Mouse (Mus musculus) embryo, embryonic 10 days (tissue): Measurements from ENCODE around the gene Myct1.

ENCODE experiments used
- DNase-seq: peaks from one replicate; pipeline ENCODE4 v3.0.0-alpha.2; 2015; ENCODE audit warnings: low spot score

The Myct1 gene

DNA sequence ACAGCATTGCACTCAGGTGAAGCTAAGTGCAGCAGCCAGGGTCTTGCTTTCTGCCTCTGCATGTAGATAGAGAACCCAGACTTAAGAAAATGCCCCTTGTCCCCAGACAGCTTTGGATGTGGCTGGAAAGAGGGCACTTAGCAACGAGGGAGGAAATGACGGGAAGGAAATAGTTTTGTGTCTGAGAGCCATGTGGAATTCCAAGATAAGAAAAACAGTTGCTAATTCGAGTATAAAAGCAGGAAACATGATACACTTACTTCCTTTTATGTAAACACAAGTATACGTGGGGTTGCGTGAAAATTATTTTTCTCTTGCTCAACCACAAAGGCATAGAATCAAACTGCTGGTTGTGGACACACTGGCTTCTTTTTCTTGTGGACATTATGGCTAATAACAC lies at the start of gene Myct1:
TSS of gene Myct1 (plus strand) at position 312 of the 400 bp plus-strand sequence.
- DNase-seq = peak; percentile 18

DNA sequence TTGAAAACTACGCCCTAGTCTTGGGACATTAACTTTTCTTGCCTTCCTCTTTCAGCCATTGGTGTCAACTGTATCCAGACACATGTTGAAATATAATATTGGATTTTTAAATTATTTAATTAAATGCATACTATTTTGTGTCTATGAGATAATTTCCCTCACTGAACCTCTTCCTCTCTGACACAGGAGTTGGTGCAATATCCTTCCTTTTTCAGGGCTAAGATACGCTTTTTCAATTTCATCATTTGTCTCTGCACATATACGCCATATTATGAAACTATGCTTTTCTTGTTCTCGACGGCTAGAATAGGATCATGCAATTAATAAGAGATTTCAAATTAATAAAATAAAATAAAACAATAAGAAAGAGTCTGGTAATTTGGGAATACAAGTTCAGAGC lies 47.1 kb upstream of the Myct1 start:
- no peak for DNase-seq

DNA sequence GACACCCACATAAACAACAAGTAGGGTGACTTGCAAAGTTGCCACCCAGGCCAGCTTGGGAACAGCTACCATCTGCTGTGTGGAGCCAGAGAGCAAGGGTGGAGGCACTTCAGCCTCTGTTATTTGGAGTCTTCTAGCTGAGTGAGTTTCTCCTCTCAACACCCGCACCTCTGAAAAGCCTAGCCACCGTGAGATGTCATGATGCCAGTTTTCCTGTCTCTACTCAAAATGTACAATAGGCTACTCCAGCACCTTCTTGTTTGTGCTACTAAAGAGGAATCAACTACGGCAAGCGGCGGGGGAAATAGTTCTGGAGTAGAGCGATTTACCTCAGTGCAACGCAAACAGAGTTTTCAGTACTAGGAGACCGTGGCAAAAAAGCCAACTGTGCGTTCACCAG lies 45.8 kb upstream of the Myct1 start:
- DNase-seq = no peak

DNA sequence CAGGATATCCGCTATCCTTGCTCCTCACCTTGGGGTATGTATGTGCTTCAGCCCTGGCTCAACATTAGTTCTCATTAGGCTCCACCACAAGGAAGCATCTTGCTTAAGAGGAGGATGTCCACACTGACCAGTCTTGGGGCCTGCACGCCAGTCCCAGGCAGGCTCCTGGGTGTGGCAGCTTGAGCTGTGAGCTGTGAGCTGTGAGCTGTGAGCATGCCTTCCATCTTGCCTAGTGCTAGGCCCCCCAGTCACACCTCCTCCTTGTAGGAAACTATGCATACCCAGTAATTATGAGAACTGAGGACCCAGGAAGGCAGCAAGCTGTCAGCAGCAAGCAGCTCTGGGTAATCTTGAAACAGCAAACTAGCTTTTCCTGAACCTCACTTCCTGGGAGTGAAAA lies 44.9 kb upstream of the Myct1 start:
- no peak for DNase-seq

DNA sequence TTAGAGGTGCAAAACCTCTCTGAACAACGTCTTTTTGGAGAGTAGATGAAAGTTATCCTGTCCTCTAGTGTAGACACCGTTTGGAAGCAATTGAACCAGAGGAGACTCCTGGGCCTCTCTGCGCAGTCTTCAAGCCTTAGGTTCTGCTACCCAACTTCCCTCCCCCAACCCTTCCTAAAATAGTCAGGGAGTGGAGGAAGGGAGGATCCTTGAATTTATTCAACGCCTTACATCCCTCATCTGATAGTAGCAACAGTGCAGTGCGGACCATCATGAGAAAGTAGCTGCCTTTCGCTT lies 43.8 kb upstream of the Myct1 start:
- no peak for DNase-seq

DNA sequence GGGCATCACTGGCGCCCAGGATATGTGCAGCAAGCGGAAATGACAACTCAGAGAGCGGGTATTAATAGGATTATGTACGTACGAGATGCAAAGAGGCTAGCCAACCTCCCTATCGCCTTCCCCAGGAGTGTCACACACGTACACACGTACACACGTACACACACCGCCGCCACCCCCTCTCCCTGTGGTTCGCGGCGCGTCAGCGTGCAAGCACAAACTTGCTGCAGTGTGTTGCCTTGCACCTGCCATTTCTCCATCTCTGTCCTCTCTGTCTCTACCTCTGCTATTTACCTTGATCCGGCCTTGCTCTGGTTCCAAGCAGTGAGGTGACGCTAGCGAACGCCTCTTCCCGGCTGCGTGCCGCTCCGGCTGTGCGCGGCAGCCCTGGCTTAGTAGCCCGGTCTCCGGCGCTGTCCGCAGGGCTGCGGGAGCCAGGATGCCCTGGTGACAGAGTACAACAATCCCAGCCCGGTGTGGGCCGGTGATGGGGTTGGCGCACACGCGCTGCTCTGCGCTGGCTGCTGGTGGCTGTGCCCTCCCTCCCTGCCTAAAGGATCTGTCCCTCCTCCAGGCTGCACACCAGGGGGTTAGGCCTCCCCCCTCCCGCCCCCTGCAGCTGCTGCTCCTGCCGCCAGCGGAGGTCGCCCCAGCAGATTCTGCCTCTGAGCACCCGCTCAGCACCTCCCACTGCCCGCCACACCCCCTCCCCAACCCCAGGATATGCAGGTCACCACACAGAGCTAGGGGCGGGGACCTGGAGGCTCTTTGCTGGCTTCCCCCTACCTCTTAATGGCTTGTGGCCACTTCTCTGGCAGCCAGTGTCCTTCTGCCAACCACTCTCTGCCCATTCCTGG lies 43.2 kb upstream of the Myct1 start:
- DNase-seq = peak; percentile 60

DNA sequence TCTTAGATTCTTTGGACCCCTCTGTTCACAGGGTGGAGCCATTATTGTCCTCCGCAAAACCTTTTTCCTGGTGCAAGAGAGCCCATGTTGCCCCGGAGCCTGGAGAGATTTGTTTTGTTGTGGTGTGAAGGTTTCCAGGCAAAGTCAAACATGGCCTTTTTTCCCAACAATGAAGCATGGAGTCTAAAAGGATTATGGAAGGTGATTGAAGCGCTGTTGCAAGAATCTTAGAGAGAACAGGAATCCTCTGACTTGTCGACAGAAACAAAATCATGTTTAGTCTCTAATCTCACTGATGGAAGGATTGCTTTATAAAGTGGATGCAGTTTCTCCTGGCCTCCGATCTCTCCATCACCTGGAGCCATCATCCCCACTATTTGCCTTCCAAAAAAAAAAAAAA lies 42.2 kb upstream of the Myct1 start, which contains the start of gene Syne1:
TSS of gene Syne1 (minus strand) at position 101 of the 400 bp plus-strand sequence.
- no peak for DNase-seq

DNA sequence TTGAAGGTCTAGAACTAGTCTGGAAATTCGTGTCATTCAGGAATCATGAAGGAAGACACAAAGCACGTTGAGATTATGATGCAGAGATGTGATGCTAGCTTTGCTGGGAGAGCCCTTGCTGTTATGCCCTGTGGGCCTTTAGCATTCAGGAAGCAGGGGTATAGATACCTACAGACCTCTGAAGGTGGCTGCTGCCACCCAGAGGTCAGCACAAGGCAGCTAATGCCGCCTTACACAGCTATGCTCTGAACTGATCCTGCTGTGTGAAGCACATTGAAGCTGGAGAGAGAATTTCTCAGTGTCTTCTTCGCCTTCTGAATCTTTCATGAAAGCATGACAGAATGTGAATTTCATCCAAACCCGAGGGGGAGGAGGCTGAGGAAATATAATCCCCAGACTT lies 38.6 kb upstream of the Myct1 start:
- peak; percentile 32 for DNase-seq

DNA sequence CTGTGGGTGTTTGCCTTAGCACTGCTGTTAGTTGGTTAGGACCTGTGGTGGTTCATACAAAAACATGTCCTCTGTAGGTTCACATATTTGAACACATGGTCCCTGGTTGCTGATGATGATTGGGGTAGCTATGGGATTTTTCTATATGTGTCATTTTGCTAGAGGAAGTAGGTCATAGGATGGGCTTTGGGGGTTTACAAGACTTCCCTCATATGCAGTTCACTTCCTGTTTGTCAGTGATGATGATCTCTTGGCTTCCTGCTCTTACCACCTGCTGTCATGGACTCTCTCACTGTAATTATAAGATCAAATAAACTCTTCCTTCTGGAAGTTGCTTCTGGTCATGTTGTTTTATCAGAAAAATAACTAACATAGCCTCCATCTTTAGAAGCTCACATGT lies 34.8 kb upstream of the Myct1 start:
- DNase-seq = no peak

DNA sequence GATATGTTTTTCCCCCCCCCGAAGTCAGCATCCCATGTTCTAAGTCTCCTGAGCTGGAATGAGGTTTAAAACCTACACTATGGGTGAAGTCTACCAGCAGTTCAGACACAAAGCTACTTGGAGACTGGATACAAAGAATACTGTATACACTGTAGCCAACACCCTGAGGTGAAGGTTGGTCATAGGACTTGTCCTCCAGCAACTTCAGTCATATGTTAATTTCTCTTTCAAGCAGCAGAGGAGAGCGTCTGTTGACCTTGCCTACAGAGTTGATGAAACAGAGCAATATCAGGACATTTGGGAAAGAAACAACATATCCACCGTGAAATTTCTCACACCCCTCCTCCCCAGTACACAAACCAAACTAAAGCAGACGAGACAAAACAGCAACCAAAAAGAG lies 33.0 kb upstream of the Myct1 start:
- no peak for DNase-seq

DNA sequence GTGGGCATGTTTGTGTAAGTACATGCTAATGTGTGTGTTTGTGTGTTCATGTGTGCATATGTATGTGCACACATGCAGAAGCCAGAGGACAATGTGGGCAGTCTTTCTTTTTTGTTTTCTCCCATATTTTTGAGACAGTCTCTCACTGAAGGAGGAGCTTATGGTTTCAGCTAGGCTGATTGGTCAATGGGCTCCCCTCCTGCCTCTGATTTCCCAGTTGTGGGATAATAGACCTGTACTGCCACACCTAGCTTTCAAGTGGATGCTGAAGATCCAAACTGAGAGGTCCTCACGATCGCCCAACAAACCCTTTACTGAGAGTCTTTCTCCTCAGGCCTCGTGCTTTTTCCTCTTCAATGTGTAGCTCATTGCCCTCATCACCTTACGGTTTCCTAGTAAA lies 31.9 kb upstream of the Myct1 start:
- DNase-seq = no peak

DNA sequence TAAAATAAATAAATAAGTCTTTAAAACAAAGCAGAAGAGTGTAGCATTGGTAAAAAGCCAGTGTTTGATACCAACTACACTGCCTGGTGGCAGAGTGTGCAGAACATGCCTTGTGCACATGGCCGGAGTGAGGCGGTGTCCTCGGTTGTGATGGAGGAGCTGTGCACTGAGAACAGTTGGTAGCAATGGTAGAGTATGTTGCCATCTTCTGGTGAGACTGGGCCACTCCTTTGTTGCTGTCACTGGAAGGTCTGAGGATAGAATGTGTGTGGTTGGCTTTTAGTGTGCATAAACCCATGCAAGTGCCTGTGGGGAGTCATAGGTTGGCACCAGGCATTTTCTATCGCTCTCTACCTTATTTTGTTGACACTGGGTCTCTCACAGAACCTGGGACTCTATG lies 24.6 kb upstream of the Myct1 start:
- DNase-seq = no peak

DNA sequence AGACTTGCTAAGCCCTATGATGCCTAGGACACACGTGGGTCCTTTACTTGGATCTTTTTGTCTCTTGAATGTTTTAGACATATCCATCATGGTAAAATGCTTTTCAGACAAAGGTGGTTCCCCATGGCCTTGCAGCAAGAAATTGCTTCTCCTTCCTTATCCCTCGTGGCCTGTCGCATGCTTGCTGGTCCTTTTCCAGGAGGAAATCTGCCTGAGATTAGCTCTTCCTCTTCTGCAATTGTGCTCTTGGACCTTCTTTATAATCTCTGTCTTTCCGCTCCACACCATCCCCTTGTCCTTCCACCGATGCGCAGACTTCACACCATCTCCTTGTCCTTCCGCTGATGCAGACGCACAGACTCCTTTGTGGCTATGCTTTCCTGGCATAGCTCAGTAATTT lies 23.5 kb upstream of the Myct1 start:
- no peak for DNase-seq

DNA sequence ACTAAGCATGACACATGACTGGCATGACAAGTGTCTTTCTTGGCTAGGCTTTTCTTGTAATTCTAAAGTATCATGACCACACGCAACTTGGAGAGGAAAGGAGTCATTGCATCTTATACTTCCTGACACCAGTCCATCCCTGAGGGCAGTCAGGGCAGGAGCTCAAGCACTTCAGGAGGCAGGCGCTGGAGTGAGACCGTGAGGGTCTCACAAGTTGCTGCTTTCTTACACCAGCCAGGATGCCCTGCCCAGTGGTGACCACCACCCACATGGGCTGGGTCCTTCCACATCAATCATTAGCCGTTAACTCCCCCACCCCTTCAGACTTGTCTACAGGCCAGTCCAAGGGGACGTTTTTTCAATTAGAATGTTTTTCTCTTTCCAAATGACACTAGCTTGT lies 22.2 kb upstream of the Myct1 start:
- no peak for DNase-seq

DNA sequence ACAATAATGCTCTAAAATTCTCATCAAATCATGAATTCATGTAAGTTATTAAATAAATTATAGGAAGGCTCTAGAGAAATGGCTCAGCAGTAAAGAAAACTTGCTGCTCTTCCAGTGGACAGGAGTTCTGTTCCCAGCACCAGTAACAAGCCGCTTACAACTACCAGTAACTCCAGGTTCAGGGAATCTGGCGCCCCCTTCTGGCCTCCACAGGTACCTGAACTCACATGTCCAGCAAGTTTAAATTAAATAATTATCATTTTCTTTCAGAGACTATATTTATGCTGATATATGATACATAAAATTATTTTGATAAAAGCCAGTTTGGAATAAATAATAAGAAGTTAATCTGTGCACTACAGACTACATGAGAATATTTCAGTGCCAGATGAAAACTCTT lies 20.2 kb upstream of the Myct1 start:
- DNase-seq = no peak

DNA sequence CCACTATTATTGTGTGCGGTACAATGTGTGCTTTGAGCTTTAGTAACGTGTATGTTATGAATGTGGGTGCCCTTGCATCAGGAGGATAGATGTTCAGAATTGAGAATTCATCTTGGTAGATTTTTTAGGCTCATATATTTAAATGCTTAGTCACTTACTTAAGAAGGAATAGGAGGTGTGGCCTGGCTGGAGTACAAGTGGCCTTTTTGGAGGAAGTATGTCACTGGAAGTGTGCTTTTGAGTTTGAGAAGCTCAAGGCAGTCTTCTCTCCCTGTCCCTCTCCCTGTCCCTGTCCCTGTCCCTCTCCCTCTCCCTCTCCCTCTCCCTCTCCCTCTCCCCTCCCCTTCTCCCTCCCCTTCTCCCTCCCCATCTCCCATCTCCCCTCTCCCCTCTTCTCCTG lies 2.5 kb upstream of the Myct1 start:
- DNase-seq = no peak

DNA sequence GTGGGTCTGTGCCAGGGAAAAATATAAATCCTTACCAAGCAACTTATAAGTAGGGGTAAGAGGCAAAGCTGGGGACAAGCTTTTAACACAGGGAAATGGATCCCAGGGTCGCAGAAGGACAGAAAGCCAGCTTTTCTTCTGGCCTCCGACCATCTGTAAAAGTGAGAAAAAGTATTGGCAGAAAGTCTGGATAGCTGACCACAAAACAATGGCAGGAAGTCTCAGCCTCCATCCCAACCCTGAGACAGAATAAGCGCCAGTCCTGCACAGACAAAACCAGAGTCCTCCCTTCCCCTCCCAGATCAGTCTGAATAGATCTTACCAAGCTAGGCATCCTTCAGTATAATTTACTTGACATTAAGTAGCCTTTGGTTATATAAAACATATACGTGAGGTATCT lies 1.6 kb upstream of the Myct1 start:
- no peak for DNase-seq

DNA sequence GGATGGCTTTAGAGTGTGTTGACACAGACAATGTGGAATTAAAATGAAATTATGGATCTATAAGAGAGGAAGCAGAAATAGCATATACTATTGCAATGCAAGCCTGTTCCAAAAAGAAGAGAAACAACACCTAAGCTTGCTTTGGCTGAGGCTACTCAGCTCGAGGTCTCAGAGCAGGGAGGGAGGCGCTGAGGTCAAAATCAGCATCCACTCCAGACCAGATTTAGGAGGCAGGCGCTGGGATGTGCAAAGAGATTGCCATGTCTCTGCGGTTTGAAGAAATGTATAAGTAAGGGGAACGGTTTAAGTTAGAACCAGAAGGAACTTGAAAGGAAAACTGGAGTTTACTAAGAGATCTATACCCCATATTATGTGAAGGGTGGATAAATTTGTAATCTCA lies 882 bp downstream of the Myct1 start:
- no peak for DNase-seq

DNA sequence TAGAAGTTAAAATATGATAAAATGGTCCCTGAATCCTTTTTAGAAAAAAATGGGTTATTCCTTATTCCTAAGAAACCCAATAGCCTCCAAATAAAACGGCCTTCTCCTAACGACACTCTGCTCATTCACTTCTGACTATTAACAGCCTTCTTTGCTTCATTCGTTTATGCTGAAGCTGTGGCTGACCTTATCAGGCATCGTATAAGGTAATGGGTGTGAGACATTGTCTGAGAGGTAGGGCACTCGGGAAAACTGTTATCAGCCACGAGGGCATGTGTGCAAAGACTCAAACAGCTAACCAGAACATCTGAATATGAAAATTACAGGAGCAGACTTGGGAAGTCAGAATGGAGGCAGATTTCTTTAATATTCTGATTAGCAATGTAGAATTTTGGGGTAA lies 3.0 kb downstream of the Myct1 start:
- DNase-seq = no peak

DNA sequence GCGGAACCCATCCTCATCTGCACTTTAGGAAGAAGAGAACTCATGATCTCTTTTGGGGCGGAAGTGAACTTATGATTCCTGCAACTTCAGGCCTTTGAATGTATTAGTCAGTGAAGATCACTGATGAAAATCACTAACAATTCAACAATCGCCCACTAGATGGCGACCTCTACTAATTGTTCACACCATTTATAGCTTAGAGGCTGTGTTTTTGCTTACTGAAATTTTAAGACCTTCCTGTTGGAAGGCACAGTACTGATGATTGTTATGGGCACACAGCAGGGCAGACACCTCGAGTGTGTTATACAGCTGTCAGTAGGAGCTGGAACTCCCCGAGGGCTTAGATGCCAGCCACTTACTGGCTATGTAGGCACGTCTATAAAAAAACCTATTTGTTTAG lies 6.5 kb downstream of the Myct1 start:
- DNase-seq = peak; percentile 71

DNA sequence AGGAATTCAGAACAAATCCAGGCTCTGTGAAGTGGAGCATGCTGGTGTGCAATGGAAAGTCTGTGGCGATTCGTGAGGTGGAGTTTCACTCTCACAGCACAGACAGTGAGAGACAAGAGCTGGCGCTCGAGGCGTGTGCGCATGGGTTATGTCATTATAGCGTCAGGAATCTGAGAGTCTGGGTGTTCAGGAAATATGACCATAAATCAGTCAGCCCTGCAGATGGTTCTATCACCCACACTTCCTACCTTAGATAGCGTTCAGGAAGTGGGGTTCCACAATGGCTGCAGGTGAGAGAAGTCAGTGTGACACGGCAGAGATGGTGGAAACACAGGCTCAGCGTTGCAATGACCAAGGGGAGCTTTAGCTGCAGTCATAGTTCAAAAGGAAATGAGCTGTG lies 9.9 kb downstream of the Myct1 start:
- DNase-seq = no peak

DNA sequence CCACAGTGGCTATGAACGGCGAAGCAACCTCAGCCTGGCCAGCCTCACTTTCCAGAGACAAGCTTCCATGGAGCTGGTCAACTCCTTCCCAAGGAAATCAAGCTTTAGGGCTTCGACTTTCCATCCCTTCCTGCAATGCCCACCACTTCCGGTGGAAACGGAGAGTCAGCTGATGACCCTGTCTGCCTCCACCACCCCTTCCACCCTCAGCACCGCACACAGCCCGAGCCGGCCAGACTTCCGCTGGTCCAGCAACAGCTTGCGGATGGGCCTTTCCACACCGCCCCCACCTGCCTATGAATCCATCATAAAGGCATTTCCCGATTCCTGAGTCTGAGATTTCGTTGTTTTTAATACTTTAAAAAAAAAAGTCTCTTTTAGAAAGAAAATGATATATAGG lies 10.8 kb downstream of the Myct1 start:
- DNase-seq = no peak

DNA sequence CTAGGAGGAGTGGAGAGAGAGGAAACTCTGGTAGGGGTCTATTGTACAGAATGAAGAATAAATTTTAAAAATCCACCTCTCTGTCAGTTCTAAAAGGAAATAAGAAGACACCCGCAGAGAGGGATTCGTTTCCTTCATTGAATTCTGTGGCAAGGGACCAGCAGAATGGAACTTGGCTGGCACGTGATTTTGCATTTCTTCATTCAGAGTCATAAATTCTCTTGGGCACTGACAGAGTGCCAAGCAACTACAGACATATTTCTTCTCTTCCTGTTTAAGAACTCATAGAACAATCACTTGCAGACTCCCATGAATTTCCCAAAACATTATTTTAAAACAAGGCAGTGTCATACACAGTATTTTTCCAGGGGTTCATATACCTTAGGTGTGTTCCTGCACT lies 15.3 kb downstream of the Myct1 start:
- DNase-seq = no peak

DNA sequence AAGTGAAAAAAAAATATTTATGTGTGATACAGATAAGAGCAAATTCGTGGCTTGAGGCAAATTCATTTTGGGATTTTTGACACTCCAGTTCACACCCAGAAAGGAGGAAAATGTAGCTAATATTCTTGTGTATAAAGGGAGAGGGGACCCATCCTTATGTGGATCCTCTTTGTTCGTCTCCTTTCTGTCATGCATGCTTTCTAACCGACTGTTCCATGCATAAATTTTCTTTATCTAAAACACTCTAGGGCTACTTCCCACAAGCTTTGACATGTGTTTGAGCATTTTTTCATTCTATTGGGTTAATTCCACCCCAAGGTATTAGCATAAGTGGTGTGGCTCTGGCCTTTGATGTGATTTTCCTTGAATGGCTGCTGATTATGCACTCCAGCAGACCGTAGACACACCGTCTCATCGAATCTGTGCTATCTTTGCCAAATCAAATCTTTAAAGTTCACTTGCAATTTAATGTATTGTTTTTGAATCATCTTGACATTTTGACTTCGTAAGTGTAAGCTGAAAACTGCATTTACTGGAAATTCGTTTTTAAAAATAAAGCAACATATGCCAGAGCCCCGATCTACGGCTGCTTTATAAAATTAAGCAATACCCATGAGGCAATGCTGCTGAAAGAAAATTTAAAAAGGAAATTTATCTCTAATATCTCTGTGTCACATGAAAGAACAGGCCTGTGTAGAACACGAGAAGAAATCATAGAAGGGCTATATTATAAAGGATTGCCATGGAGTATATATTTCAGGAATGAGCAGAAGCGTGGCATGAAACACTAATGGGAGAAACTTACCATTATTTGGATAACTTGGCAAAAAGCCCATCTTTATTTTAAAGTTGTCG lies 21.8 kb downstream of the Myct1 start:
- no peak for DNase-seq
